Comparison of ENCODE assay signal across 9 mouse cellular contexts in the genomic region with DNA sequence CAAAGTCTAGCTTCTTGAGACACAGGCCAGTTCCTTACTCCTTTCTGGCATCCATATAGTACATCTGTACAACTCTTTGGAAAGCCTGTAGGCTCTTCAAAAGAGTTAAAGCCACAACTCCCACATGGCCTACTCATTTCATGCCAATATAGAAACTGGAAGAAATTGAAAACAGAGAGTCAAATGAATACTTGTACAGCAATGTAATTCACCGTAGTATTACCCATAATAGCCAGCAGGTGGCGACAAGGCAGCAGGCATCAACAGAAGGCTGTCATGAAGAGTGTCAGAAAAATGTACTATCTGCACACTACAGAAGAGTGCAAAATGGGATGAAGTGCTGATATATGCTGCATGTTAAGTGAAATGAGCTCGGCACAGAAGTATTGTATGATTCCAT.
DNase-seq lines count a peak whose midpoint lies in the region; ATAC-seq and TF ChIP-seq lines count a peak whose summit lies in the region.
"Had no signal": no experiment of that assay in that cellular context is flagged by ENCODE, and none has a peak within 500 bp of the region (broad histone marks: within the 10 kb centered on the region; RNA-seq: fewer than 3 reads in every experiment).

No protein-coding gene starts in this region.

- H3K4me3 ChIP-seq in gastrocnemius, adult 2 months, result no peak overlapping the region
- no peak overlapping the region for H3K4me3 ChIP-seq in ES-Bruce4 (ENCODE audit: low read depth, low read length)
- no peak overlapping the region for H3K4me3 ChIP-seq in forebrain, embryonic 16.5 days (replicated peaks; ENCODE audit: low read length)
- no peak overlapping the region for H3K4me3 ChIP-seq in kidney, postnatal 0 days (replicated peaks; ENCODE audit: low read depth, low read length)
- H3K4me3 ChIP-seq in liver, embryonic 14.5 days (ENCODE audit: insufficient read depth in 1 of 2, low read depth in 2 of 2, low read length in 2 of 2), result no peak overlapping the region
- H3K4me3 ChIP-seq: lung, embryonic 15.5 days had no signal

- intact Hi-C loops in gastrocnemius, adult 2 months (cut with DNase I), result no loop called here

- 10% methylated on average over 3 of the region's 3 CpGs for WGBS in forebrain, embryonic 16.5 days
- 7% methylated on average over 3 of the region's 3 CpGs for WGBS in kidney, postnatal 0 days
- WGBS in liver, embryonic 14.5 days (ENCODE audit: insufficient replicate concordance), result 5% methylated on average over 3 of the region's 3 CpGs

- TF ChIP-seq CTCF in gastrocnemius, adult 2 months (IDR thresholded peaks at IDR 0.05), result peak; percentile 76
- peak; percentile 16 for TF ChIP-seq CTCF in ES-Bruce4 (IDR thresholded peaks at IDR 0.05; ENCODE audit: low read depth, low read length)
- TF ChIP-seq CTCF in kidney, postnatal 0 days (IDR thresholded peaks at IDR 0.05; ENCODE audit: low read depth), result peak; percentile 92
- TF ChIP-seq CTCF in liver, embryonic 14.5 days (IDR thresholded peaks at IDR 0.05; ENCODE audit: low read depth), result peak; percentile 75

- peak; percentile 90 for ATAC-seq in forebrain, embryonic 16.5 days
- no peak for ATAC-seq in kidney, postnatal 0 days (replicated peaks; ENCODE audit: low FRiP score, low read depth)
- ATAC-seq in liver, embryonic 14.5 days (ENCODE audit: insufficient read depth), result no peak

- TF ChIP-seq POLR2A in ES-Bruce4 (IDR thresholded peaks at IDR 0.05; ENCODE audit: insufficient read depth, low read length), result no peak

- TF ChIP-seq EP300 in ES-Bruce4 (IDR thresholded peaks at IDR 0.05; ENCODE audit: insufficient read depth, low read depth, low read length), result no peak
- no peak for TF ChIP-seq EP300 in liver, embryonic 14.5 days (IDR thresholded peaks at IDR 0.05; ENCODE audit: low read depth)

- DNase-seq in gastrocnemius, adult 2 months, result no peak
- DNase-seq in gastrocnemius, adult 8-10 months (ENCODE audit: low spot score in 2 of 2), result no peak
- DNase-seq in cerebellum, adult 18-20 months, result peak; percentile 26 to 39
- peak; percentile 64 for DNase-seq in kidney, postnatal 0 days (ENCODE audit: low spot score)
- DNase-seq in liver, embryonic 14.5 days (ENCODE audit: low read depth in 3 of 3, low spot score in 3 of 3), result no peak
- DNase-seq in right cerebral cortex, postnatal 10 days (ENCODE audit: low spot score in 2 of 2), result peak; percentile 54 to 68

- no peaks in the 10 kb centered on the region for H3K36me3 ChIP-seq in ES-Bruce4 (ENCODE audit: control insufficient read depth, insufficient read depth, low read length, poor library complexity, severe bottlenecking)
- no peaks in the 10 kb centered on the region for H3K36me3 ChIP-seq in forebrain, embryonic 16.5 days (ENCODE audit: control insufficient read depth, insufficient read depth)
- H3K36me3 ChIP-seq in kidney, postnatal 0 days (ENCODE audit: insufficient read depth, low read length), result no peaks in the 10 kb centered on the region
- H3K36me3 ChIP-seq in liver, embryonic 14.5 days (replicated peaks; ENCODE audit: control insufficient read depth, insufficient read depth, low read depth), result no peaks in the 10 kb centered on the region
- H3K36me3 ChIP-seq: lung, embryonic 15.5 days had no signal

- H3K4me2 ChIP-seq in forebrain, embryonic 16.5 days (ENCODE audit: low read length), result no peak overlapping the region
- H3K4me2 ChIP-seq in kidney, postnatal 0 days (ENCODE audit: low read length), result no peak overlapping the region
- no peak overlapping the region for H3K4me2 ChIP-seq in liver, embryonic 14.5 days (ENCODE audit: low read depth)
- H3K4me2 ChIP-seq: lung, embryonic 15.5 days had no signal

- H3K27me3 ChIP-seq in ES-Bruce4 (ENCODE audit: control insufficient read depth, insufficient read depth, low read length, poor library complexity, severe bottlenecking), result no peaks in the 10 kb centered on the region
- no peaks in the 10 kb centered on the region for H3K27me3 ChIP-seq in forebrain, embryonic 16.5 days (replicated peaks; ENCODE audit: control insufficient read depth, insufficient read depth, low read length)
- H3K27me3 ChIP-seq in kidney, postnatal 0 days (ENCODE audit: insufficient read depth, low read length), result no peaks in the 10 kb centered on the region
- H3K27me3 ChIP-seq in liver, embryonic 14.5 days (ENCODE audit: control insufficient read depth, insufficient read depth, low read length), result no peaks in the 10 kb centered on the region
- H3K27me3 ChIP-seq: lung, embryonic 15.5 days had no signal

- H3K27ac ChIP-seq in gastrocnemius, adult 2 months, result no peak overlapping the region
- no peak overlapping the region for H3K27ac ChIP-seq in ES-Bruce4 (ENCODE audit: insufficient read depth, low read length)
- no peak overlapping the region for H3K27ac ChIP-seq in forebrain, embryonic 16.5 days (ENCODE audit: low read length)
- no peak overlapping the region for H3K27ac ChIP-seq in kidney, postnatal 0 days
- no peak overlapping the region for H3K27ac ChIP-seq in liver, embryonic 14.5 days
- H3K27ac ChIP-seq: lung, embryonic 15.5 days had no signal

- no peaks in the 10 kb centered on the region for H3K4me1 ChIP-seq in ES-Bruce4 (ENCODE audit: control insufficient read depth, insufficient read depth, low read length)
- H3K4me1 ChIP-seq in forebrain, embryonic 16.5 days (replicated peaks; ENCODE audit: control insufficient read depth, insufficient read depth, low read length), result no peaks in the 10 kb centered on the region
- no peaks in the 10 kb centered on the region for H3K4me1 ChIP-seq in kidney, postnatal 0 days (replicated peaks; ENCODE audit: insufficient read depth, low read length)
- H3K4me1 ChIP-seq in liver, embryonic 14.5 days (replicated peaks; ENCODE audit: control insufficient read depth in 2 of 2, insufficient read depth in 2 of 2, low read length in 1 of 2), result no peaks in the 10 kb centered on the region
- H3K4me1 ChIP-seq: lung, embryonic 15.5 days had no signal

- H3K9ac ChIP-seq in ES-Bruce4 (ENCODE audit: low read depth, poor library complexity, severe bottlenecking), result no peak overlapping the region
- no peak overlapping the region for H3K9ac ChIP-seq in forebrain, embryonic 16.5 days (replicated peaks; ENCODE audit: low read depth, low read length)
- H3K9ac ChIP-seq in kidney, postnatal 0 days (ENCODE audit: low read depth, low read length), result no peak overlapping the region
- H3K9ac ChIP-seq in liver, embryonic 14.5 days (replicated peaks), result no peak overlapping the region
- H3K9ac ChIP-seq: lung, embryonic 15.5 days had no signal

- H3K9me3 ChIP-seq in ES-Bruce4 (replicated peaks; ENCODE audit: control insufficient read depth, insufficient read depth, low read length, poor library complexity, severe bottlenecking), result peaks cover 9% of the 10 kb centered on the region
- no peaks in the 10 kb centered on the region for H3K9me3 ChIP-seq in forebrain, embryonic 16.5 days (ENCODE audit: control insufficient read depth, low read length)
- H3K9me3 ChIP-seq in kidney, postnatal 0 days (replicated peaks; ENCODE audit: low read length), result no peaks in the 10 kb centered on the region
- no peaks in the 10 kb centered on the region for H3K9me3 ChIP-seq in liver, embryonic 14.5 days (ENCODE audit: control insufficient read depth, low read length)
- H3K9me3 ChIP-seq: lung, embryonic 15.5 days had no signal

Comparison
In these comparisons a context has a peak if more than half of its experiments do, and no peak if none do; other contexts are left out.
1. DNase-seq: peak in cerebellum, adult 18-20 months (2 of 2), kidney, postnatal 0 days (single experiment) and right cerebral cortex, postnatal 10 days (2 of 2); none in gastrocnemius, adult 2 months (single experiment), gastrocnemius, adult 8-10 months (0 of 2) and liver, embryonic 14.5 days (0 of 3).
2. CTCF ChIP-seq: peak in every context shown above with its lines; median percentile 92 in kidney, postnatal 0 days; 76 in gastrocnemius, adult 2 months; 75 in liver, embryonic 14.5 days; 16 in ES-Bruce4.